Mouse (Mus musculus) erythroblast, adult 5-6 weeks (primary cell): ENCODE results near the gene Spindoc. TPM values are rescaled to one million over a fixed set of nuclear protein-coding genes. Genes with fewer than 3 reads are reported as not detected.

Source experiments
- total RNA-seq, 2 experiments: library from RNA; stranded (forward) in 1 of 2; stranded (reverse) in 1 of 2; fragments of 150-400 nt in 1 of 2; fragments of 200-764, 138-1000 nt in 1 of 2; gene quantifications; 2 replicates each; pipeline versions ENCODE4 v1.2.3 to v1.2.4; 2015 to 2017; ENCODE audit warnings: low replicate concordance in 2 of 2

Gene Spindoc
- total RNA-seq, 2 experiments from 2014 or later: 0.09 to 7.5 TPM

Other genes with a start within 250 kb of the Spindoc start
- gene Otub1, start 176.7 kb downstream of the Spindoc start, total RNA-seq (2015; ENCODE audit: low replicate concordance): 17.3 TPM in 2 replicates
- gene Otub1, start 176.7 kb downstream of the Spindoc start, total RNA-seq (2017; ENCODE audit: low replicate concordance): 15.5 and 23.1 TPM in 2 replicates
- gene Cox8a, start 165.4 kb downstream of the Spindoc start, total RNA-seq (2015; ENCODE audit: low replicate concordance): 177 and 188 TPM in 2 replicates
- gene Cox8a, start 165.4 kb downstream of the Spindoc start, total RNA-seq (2017; ENCODE audit: low replicate concordance): 51.3 and 166 TPM in 2 replicates
- gene Naa40, start 141.8 kb downstream of the Spindoc start, total RNA-seq (2015; ENCODE audit: low replicate concordance): 12.5 and 20.1 TPM in 2 replicates
- 14.5 and 15.1 TPM in 2 replicates for gene Naa40, start 141.8 kb downstream of the Spindoc start, total RNA-seq (2017; ENCODE audit: low replicate concordance)
- gene Rcor2, start 115.7 kb downstream of the Spindoc start, total RNA-seq (2015; ENCODE audit: low replicate concordance): not detected in 2 replicates
- 0.17 TPM in 1 of 2 replicates, not detected in the other for gene Rcor2, start 115.7 kb downstream of the Spindoc start, total RNA-seq (2017; ENCODE audit: low replicate concordance)
- 39.9 and 57.1 TPM in 2 replicates for gene Mark2, start 41.1 kb downstream of the Spindoc start, total RNA-seq (2015; ENCODE audit: low replicate concordance)
- gene Mark2, start 41.1 kb downstream of the Spindoc start, total RNA-seq (2017; ENCODE audit: low replicate concordance): 19.4 and 48.1 TPM in 2 replicates
- 0.21 TPM in 1 of 2 replicates, not detected in the other for gene 2700081O15Rik, start 34.6 kb upstream of the Spindoc start, total RNA-seq (2015; ENCODE audit: low replicate concordance)
- 0.34 and 0.70 TPM in 2 replicates for gene 2700081O15Rik, start 34.6 kb upstream of the Spindoc start, total RNA-seq (2017; ENCODE audit: low replicate concordance)
- gene Rtn3, start 100.3 kb upstream of the Spindoc start, total RNA-seq (2015; ENCODE audit: low replicate concordance): 85.3 and 86.7 TPM in 2 replicates
- gene Rtn3, start 100.3 kb upstream of the Spindoc start, total RNA-seq (2017; ENCODE audit: low replicate concordance): 29.4 and 35.0 TPM in 2 replicates
- gene Atl3, start 111.0 kb upstream of the Spindoc start, total RNA-seq (2015; ENCODE audit: low replicate concordance): 16.9 and 17.3 TPM in 2 replicates
- gene Atl3, start 111.0 kb upstream of the Spindoc start, total RNA-seq (2017; ENCODE audit: low replicate concordance): 21.1 and 25.5 TPM in 2 replicates
- gene Pla2g16, start 174.5 kb upstream of the Spindoc start, total RNA-seq (2015; ENCODE audit: low replicate concordance): 78.4 and 83.0 TPM in 2 replicates
- gene Pla2g16, start 174.5 kb upstream of the Spindoc start, total RNA-seq (2017; ENCODE audit: low replicate concordance): 120 and 165 TPM in 2 replicates
- not detected in 2 replicates for gene Lgals12, start 224.2 kb upstream of the Spindoc start, total RNA-seq (2015; ENCODE audit: low replicate concordance)
- not detected in 2 replicates for gene Lgals12, start 224.2 kb upstream of the Spindoc start, total RNA-seq (2017; ENCODE audit: low replicate concordance)
- gene Hrasls5, start 229.5 kb upstream of the Spindoc start, total RNA-seq (2015; ENCODE audit: low replicate concordance): not detected in 2 replicates
- 2.0 TPM in 1 of 2 replicates, not detected in the other for gene Hrasls5, start 229.5 kb upstream of the Spindoc start, total RNA-seq (2017; ENCODE audit: low replicate concordance)